Mouse (Mus musculus): Measurements from ENCODE around the gene Atp5l.

DNA sequence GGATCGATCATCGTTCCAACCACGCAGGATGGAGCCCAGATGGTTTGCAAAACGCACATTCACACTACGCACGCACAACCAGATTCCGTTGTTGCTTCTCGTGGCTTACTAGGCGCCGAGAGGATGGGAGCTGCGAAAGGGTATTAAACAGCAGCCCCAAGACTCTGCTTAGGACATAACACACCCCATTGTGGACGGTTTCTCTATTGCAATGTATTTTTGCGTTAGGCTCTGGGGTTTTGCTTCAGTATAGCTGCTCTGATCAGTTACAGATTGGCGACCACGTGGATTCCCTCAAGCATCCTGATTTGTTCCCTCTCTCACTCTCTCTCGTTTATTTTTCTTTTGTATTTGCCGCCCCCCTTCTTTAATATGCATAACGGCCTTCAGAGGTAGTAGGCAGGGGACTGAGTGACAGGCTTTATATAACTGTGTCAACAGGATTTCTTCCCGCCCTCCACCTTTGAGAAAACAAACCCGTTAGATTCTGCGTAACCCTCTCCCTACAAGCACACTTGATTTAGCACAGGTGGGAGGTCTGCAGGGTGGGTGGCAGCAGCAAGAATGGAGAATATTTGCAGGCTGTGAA is 37.5 kb downstream of the Atp5l start:
- TF ChIP-seq EP300 (IDR thresholded peaks at IDR 0.05; ENCODE audit: low read depth) (no peak), CTCF (IDR thresholded peaks at IDR 0.05; ENCODE audit: low read depth) (no peak)

Measured in heart, postnatal 0 days (tissue).